Mouse (Mus musculus): Measurements from ENCODE around the gene Gse1.
A peak's percentile ranks its signal among the peaks of the same experiment; 100 is the strongest.

The Gse1 gene

DNA sequence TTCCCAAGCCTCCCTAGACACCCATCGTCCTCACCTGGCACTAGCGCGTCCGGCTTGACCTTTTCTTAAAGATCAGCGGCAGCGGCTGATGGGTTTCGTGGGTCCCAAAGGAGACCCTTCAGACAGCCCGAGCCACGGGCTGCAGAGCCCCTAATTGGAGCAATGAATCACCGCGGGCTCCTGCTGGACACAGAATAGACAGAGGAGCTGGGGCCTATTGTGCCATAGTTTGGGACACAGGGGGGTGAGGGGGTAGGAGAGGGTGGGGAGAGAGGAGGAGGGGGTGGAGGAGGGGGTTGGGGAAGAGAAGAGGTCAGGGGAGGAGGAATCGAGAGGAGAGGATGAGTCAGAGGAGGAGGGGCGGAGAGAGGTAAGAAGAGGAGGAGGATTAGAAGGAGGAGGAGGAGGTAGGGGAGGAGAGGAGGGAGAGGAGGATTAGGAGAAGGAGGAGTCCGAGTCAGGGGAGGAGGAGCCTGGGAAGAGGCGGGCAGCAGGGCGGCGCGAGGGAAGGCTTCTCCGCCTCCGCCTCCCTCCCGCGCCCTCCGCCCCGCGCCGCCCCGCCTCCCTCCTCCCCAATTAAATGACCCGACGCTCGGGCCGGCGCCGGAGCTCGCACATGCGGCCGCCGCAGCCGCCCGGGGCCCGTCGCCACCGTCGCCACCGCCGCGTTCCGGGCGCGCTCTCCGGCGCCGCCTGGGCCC is at the start of gene Gse1:
Gse1 (plus strand) TSS at position 566 of the 701 bp plus-strand sequence.
- peak; percentile 88 for DNase-seq (ENCODE audit: low read depth, low spot score)

DNA sequence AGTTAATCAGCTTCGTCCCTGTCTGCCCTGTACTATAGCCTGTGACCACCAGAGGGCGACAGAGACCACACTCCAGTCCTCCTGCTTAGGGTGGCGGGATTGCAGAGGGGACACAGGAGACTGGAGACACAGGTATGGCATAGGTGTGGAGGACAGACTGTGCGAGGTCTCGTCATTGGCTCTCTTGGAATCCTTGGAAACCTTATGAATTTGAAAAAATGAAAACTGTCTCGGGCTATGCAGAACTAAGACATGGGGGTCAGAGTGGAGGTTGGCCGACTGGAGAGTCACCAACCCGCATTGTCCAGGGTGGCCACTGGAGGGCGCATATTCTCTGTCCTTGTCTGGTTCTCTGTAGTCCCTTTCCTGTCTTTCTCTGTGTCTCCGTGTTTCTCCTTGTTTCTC is 49.2 kb upstream of the Gse1 start:
- peak; percentile 85 for DNase-seq (ENCODE audit: low read depth, low spot score)

DNA sequence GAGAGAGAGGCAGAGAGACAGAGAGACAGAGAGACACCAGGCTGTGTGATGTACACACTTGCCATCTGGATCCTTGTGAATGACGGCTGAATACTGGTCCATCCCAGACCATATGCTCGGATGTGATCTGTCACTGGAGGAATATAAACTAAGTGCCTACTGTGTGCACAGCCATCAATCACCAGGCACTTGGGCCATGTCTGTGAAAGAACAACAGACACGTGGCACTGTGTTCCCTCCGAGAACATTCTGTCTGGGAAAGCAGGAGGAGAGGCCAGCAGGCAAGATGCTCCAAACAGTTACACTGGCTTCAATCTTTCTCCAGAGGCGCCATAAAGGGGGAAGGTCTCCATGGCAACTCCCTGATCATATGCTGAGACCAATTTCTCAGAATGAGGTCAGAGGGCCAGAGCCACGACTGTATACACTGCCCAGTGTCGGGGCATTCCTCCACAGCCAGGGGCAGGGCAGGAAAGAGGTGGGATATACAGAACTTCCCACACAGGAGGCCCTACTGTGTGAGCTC is 47.7 kb upstream of the Gse1 start:
- no peak for DNase-seq (ENCODE audit: low read depth, low spot score)

DNA sequence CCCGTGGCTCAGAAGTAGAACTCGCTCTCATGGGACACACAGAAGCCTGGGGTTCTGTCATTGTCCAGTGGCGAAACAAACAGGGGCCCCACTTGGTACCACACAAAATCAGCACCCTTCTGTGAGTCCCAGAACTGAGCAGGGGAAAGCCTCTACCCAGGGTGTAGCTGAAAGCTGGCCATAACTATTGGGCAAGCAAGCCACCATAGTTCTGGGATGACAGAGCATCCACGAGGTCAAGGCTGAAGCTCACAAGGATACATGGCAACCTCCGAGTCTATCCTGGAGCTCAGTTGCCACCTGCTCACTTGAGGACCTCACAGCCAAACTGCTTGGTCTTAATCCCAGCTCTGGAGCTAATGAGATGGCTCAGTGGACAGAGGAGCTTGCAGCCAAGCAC is 47.0 kb upstream of the Gse1 start:
- DNase-seq (ENCODE audit: low read depth, low spot score) = no peak

DNA sequence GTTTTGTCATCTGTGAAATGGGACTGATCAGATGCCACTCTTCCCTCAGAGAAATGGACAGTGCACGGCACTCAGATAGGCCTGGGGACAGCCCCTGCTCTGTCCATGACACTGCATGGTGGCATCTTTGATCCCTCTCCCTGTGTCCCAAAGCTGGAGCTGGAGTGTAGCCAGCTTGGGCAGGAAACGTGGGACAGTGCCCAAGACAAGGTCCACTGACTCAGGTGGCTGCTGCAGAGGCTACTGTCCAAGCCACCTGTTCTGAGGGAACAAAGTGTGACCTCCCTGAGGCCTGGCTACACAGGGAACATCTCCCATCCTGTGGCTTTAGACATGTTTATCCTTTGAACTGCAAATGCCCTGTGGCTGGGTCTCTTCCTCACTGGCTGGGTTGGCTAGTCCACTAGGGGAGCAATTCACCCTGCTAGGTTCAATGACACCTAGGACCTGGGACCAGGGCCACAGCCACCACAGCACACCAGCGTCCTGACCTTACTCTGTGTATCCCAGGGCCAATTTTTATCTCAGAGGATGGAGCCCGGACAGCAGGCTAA is 46.3 kb upstream of the Gse1 start:
- no peak for DNase-seq (ENCODE audit: low read depth, low spot score)

DNA sequence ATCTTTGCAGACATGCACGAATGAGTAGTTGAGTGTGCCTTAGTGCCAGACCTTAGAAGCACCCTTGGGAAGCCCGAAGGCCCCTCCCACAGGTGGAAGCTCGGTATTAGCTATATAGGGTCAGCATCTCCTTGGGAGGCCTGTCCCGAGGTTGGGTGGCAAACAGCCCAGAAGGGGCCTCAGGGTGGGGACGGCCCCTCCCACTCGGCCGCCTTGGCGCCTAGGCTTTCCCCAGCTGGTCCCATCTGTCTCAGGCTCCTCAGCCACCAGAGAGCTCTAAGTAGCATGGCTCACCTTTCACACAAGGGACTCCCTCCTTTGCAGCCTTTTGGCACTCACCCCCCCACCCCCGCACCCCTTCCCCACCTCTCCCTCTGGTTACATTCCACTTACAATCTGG is 43.9 kb upstream of the Gse1 start:
- peak; percentile 70 for DNase-seq (ENCODE audit: low read depth, low spot score)

DNA sequence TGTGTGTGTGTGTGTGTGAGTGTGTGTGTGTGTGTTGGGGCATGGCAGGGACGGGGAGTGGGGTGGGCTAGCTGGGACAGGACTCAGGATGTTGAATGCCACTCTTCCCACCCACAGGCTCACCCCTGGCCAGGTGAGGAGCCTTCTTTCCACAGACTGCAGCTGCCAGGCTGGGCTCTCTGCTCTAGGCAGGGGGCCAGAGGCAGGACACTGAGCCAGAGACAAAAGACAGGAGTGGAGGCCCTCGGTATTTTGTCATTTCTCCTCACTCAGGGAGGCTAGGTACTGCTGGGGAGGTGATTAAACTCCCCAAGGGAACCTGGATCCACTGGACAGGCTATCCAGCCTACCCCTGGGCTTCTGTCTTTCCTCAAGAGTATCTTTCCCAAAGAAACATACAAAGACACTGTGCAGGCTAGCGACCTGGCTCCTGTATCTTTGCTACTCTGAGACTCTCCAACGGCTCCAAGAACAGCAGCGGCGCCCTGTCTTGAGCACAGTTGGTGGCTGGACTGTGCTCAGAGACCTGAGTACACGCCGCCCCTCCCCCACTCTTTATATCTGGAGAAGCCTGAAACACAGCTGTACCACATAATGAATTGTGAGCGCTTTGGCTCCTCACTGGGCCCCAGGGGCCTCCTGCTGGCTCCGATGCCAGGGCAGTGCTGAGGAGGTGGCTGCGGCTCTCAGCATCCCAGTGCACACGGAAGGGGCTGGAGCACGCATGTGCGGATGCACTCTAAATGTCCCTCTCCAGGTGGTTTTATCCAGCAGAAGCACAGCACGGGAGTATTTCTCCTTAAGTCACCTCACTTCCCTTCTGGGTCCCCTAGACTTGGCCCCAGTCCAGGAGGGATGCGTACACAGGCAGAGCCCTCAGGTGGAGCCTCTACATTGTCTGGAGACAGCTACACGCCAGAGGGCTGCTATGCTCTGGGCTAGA is 43.1 kb upstream of the Gse1 start:
- no peak for DNase-seq (ENCODE audit: low read depth, low spot score)

DNA sequence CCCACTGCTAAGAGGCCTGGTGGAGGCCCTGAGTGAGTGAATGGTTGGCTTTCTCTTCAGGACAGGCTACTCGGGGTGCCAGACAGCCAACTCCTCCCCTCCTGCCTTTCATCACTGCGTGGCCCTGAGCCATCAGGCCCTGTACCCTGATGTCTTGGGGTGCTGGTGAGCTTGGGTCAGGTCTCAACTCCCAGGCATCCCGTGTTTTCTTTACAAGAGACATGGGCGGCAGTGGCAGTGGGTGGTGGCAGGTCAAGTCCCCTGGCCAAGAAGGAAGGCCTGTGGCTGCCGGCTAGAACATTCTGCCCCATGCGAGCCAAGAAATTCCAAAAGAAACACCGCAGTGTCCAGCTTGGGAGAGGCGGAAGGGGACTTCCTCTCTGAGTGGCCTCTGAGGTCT is 41.8 kb upstream of the Gse1 start:
- DNase-seq (ENCODE audit: low read depth, low spot score) = peak; percentile 56

DNA sequence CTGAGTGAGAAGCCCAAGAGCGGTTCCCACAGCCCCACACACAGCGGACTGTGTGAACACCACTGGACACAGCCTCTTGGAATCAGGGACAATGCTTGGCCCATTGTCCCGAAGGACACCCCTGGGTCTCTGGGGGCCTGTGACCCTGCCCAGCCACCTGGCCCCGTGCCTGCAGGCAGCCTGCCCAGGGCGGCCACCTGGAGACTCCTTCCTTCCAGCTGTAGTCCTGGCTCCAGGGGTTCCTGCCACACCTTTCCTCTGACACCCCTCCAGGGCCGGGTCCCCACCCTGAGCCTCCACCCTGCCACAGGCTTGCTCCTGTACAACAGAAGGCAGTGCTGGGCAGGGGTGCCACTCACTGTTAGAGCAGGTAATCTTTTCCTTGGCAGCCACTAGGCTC is 39.7 kb upstream of the Gse1 start:
- no peak for DNase-seq (ENCODE audit: low read depth, low spot score)

DNA sequence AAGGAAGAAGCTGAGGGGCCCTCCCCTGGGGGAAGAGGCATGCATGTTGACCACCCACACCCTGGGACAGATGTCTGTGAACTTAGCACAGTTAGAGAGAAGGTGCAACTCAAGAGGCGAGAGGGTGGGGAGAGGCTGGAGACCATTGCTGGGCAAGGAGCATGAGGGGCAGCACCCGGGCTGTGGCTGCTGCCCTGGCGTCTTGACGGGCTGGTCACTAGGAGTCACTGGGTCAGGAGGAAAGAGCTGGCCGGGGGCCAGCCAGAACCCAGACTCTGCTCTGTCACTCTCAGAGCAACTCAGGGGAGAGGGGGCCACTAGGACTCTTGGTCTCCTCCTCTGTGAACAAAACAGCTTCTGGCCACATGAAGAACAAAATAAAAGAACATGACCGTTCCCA is 38.8 kb upstream of the Gse1 start:
- no peak for DNase-seq (ENCODE audit: low read depth, low spot score)

DNA sequence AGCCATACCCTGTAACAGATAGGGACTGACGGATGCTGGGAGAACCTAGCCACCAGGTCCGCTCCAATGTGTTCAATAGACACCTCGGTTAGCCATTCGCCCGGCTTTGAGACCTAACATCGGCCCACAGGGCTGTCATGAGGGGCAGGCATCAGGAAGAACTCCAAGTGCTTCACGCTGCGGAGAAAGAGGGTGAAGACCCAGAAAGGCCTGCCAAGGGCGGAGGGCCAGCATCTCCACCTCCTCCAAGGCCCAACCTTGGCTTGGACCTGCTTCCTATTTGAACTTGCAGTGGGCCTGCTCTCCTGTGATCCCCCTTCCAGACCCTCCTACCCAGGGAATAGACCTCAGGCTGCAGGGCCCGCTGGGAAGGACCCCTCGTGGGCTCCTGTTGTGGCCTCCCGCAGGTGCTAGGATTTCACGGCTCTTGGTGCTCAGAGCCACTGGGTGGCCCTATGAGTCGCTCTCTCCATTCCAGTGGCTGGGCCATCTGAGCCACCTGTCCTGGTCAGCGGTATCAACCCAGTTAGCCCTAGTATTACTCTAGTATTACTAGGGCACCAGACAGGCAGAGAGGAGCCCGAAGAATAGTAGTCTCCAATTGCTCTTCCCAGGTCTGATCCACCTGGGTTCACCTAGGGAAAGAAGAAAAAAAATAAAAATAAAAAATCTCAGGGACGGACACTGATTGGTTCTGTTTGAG is 38.0 kb upstream of the Gse1 start:
- DNase-seq (ENCODE audit: low read depth, low spot score) = no peak

DNA sequence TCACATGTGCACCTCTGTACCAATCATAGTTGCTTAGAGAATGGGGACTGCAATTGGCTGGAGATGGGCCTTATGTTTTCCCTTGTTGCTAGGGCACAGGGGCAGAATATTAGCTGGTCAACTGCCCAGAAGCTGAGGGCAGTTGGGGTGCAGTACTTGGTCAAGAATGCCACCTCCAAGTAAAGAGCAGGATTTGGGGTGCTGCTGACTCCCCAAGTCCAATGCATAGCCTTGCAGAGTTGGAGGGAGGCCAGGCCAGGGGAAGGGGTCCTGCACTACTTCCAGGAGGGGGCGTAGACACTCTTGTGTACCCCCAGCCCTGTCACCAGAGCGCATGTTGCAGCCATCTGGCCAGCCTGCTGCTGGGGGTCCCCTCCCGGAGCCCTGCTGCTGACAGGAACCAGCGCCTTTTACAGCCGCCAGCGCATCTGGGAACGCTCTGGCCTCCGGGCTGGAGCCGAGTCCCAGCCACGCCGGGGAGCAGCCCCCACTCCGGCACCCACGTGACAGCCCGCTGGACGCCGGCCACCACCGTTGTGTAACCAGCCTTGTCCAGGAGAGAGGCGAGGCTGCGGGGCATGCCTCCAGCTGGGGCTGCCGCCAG is 37.3 kb upstream of the Gse1 start:
- DNase-seq (ENCODE audit: low read depth, low spot score) = peak; percentile 96

DNA sequence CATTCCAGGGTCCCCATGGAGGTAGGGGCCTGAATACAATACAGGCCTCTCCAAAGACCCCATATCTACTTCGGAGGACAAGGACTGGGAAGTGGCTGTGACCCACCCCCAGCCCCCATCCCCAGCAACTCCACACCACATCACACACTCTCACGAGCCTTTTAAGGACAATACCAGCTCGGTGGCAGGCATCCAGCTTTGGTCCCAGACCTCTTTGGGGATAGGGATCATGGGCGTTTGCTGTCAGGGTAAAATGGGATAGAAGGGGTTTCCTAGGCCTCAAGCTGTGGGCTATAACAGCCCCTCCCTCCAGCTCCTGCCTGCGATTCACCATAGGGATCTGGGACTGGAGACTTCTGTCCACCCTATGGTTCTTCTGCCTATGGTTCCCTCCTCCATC is 36.6 kb upstream of the Gse1 start:
- no peak for DNase-seq (ENCODE audit: low read depth, low spot score)

DNA sequence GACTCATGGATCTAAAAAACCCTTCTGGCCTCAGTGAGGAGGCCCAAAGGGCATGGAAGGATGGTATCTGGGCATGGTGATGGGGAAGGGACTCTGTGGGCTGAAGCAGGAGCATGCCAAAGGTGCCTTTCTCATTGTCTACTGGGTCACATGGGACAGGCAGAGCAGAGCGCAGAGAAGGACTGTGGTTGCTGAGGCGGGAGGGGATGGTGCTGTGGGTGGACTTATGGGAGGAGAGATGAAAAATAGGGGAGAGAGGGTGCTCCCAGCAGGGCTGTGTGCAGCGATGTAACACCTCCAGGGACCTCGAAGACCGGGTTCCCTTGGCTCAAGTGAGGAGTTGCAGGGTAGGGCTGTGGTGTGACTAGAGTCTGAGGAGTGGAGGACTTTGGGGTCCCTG is 36.1 kb upstream of the Gse1 start:
- DNase-seq (ENCODE audit: low read depth, low spot score) = no peak

DNA sequence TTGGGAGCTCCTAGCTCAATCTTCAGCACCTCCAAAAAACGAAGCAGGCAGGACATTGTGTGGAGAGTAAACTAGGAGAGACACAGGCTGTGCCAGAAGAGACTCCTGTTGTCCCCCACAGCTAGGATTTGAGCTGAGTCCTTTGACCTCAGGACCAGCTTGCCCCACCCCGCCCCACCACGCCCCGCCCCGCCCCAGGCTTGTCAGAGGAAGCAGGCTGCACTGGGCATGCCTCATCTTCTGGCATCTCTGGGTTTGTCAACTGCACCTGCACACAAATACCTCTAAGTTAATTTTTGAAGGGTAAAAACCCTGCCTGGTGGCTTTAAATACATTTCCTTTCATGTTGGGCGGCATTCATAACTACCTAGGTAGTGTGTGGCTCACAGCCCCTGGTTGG is 26.9 kb upstream of the Gse1 start:
- no peak for DNase-seq (ENCODE audit: low read depth, low spot score)

DNA sequence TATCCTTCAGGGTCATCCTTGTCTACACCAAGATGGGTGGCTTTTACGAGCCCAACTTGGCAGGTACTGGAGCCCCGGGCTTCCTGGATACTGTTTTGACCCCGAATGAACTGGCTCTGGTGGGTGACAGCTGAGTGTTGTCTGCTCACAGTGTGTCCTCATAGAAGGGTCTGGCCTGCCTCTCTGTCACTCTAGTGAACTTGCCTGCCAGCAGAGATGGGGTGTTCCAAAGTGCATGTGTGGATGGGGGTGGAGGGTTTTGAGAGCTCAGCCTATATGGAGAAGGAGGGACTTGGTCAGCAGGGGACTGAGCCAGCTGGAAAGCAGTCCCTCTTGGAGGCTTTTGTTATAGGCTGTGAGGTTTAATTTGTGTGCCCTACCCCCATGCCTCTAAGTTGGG is 25.7 kb upstream of the Gse1 start:
- DNase-seq (ENCODE audit: low read depth, low spot score) = no peak

DNA sequence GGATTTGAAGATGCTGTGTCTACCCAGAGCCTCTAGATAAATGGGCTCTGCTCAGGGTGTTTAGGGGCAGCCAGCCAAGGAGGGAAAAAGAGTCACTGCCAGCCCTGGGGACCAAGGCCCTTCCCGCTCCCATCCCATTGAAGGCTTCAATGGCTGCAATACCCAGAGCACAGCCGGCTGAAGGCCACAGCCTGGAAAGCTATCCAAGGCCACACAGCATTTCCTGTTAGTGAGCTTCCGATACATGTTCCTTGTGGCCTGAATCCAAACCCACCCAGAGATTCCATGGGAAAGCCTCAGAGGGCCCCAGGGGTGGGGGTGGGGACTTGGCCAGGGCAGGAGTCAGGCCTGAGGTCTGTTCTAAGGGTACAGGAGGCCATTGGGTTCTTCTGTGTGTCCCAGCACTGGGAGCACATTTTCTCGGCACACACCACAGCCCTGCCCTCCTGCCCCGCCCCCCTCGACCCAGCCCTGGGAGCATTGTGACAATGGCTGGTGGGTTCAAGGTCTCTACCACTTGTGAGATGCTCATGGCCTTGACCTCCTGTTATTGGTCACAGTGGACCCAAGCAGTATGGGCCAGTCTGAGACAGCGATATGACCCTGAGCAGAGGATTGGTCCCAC is 23.4 kb upstream of the Gse1 start:
- DNase-seq (ENCODE audit: low read depth, low spot score) = no peak

DNA sequence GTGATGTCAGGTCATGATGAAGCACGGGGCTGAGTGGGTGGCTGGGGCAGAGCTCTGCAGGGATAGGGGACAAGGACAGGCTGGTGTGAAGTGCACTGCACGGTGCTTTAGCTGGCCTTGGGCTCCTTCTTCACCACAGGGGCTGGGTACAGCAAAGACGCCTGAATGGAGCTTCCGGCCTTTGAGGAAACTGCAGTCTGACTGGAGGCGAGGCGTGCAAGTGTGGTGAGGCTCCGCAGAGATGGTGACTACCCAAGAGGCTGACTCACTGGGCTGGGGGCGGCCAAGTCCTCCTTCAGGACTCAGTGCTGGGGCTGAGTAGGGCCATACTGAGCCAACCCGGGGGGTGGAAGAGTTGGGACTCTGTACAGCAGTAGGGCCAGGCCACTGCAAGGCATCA is 22.3 kb upstream of the Gse1 start:
- DNase-seq (ENCODE audit: low read depth, low spot score) = no peak

DNA sequence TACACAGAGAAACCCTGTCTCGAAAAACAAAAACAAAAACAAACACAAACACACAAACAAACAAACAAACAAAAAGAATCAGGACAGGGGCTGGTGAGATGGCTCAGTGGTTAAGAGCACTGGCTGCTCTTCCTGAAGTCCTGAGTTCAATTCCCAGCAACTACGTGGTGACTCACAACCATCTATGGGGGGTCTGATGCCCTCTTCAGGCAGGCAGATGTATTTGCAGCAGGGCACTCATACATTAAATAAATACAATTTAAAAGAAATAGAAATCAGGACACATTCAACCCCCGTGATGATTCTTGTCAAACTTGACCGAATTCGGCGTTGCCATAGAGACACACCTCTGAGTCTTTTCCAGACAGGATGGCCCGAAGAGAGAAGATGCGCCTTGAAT is 20.9 kb upstream of the Gse1 start:
- DNase-seq (ENCODE audit: low read depth, low spot score) = no peak

DNA sequence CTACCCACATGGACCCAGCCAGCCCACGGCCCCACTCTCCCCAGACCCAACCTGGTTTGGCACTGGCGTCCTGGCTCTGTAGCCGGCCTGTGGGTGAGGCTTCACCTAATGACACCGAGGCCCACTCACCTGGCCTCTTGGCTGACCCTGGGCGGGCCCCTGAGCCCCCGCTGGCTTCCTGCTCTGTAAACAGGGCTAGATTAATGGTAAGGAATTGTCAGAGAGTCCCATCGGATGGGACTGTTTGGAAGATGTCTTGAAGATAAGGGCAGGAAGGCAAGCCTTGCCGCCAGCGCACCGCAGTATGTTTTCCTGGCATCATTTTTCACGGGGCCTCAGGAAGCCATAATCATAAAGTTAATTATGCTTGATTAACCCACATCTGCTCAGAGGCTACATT is 20.1 kb upstream of the Gse1 start:
- DNase-seq (ENCODE audit: low read depth, low spot score) = no peak

DNA sequence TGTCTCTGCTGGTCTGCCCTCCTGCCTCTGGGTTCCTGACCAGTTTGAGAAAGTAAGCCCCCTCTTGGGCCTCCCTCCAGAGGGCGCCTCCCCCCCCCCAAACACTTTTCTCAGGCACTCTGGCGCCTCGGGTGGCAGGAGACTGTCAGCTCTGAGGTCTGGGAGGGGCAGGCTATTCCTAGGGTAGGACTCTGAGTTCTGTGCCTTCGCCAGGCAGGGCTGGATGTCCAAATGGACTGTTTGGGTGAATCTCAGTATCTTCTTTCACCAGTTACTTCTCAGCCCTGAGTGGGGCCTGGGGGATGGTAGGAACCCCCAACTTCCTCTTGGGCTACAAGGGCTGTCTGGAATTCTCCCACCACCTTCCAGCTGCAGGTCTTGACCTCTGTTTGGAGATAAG is 16.9 kb upstream of the Gse1 start:
- no peak for DNase-seq (ENCODE audit: low read depth, low spot score)
